Mouse (Mus musculus) midbrain, postnatal 0 days (tissue): ENCODE results near the gene Apex2. TPM values are rescaled to one million over a fixed set of nuclear protein-coding genes. Genes with fewer than 3 reads are reported as not detected.

Source experiments
- ATAC-seq: fragments of 200-750 bp; cut with Nextera tagmentation; 2 replicates; pipeline ENCODE4 v1.8.0; 2017; ENCODE audit warnings: moderate number of reproducible peaks, mild to moderate bottlenecking, moderate TSS enrichment, moderate library complexity; ENCODE audit not compliant: low FRiP score
- DNase-seq: peaks from one replicate; pipeline ENCODE4 v3.0.0-alpha.2; 2015; ENCODE audit warnings: low spot score
- H3K27ac ChIP-seq: fragments of 300-500 bp; sonication (generic); 2 replicates; pipeline ENCODE4 v1.5.1; 2014; ENCODE audit warnings: low read depth, mild to moderate bottlenecking, low read length, mixed read lengths
- H3K27me3 ChIP-seq: fragments of 300-500 bp; sonication (generic); 2 replicates; pipeline ENCODE4 v1.6.1; 2014; ENCODE audit warnings: low read length, control low read depth, mixed read lengths; ENCODE audit not compliant: insufficient read depth
- H3K36me3 ChIP-seq: fragments of 300-500 bp; sonication (generic); 2 replicates; pipeline ENCODE4 v1.6.1; 2014; ENCODE audit warnings: low read length, control low read depth, mixed read lengths; ENCODE audit not compliant: insufficient read depth
- H3K4me1 ChIP-seq: fragments of 300-500 bp; sonication (generic); 2 replicates; pipeline ENCODE4 v1.6.1; 2014; ENCODE audit warnings: mild to moderate bottlenecking, control low read depth, antibody characterized with exemption, low read length, mixed read lengths; ENCODE audit not compliant: insufficient read depth
- H3K4me2 ChIP-seq: fragments of 300-500 bp; sonication (generic); 2 replicates; pipeline ENCODE4 v1.6.1; 2014; ENCODE audit warnings: low read depth, mild to moderate bottlenecking, low read length, mixed read lengths; ENCODE audit not compliant: poor library complexity, severe bottlenecking
- H3K4me3 ChIP-seq: fragments of 300-500 bp; sonication (generic); 2 replicates; pipeline ENCODE4 v1.5.1; 2014; ENCODE audit warnings: low read depth, mild to moderate bottlenecking, low read length, moderate library complexity
- H3K9ac ChIP-seq: fragments of 300-500 bp; sonication (generic); replicated peaks from 2 replicates; pipeline ENCODE4 v1.6.1; 2014; ENCODE audit warnings: mild to moderate bottlenecking, low read length, moderate library complexity, mixed read lengths; ENCODE audit not compliant: poor library complexity, severe bottlenecking
- H3K9me3 ChIP-seq: fragments of 300-500 bp; sonication (generic); 2 replicates; pipeline ENCODE4 v1.6.1; 2016; ENCODE audit warnings: low read length, control low read depth
- CTCF ChIP-seq: IDR thresholded peaks from 2 replicates; pipeline ENCODE4 v1.5.1; 2016; ENCODE audit warnings: antibody characterized with exemption, mild to moderate bottlenecking
- WGBS: fragments of 180-500 bp; shearing (Covaris S2); extraction: QIAGEN DNeasy Blood & Tissue Kit; methylation state at CpG from one replicate; pipeline ENCODE4 v1.1.7; 2014; 5-methylcytosine and 5-hydroxymethylcytosine counted together
- polyA plus RNA-seq: library from polyadenylated mRNA; unstranded; fragments of >200 nt; fragmentation: Nextera tagmentation; extraction: Ambion mirVana; gene quantifications from 2 replicates; pipeline ENCODE4 v1.2.1, GENCODE M21; 2015
- total RNA-seq: library from RNA; depleted of rRNA; stranded (reverse); fragments of >200 nt; gene quantifications from 2 replicates; pipeline ENCODE4 v1.2.3, GENCODE M21; 2014

Apex2 gene
- total and polyA plus RNA-seq, 2 experiments from 2014 or later: 12.1 to 14.3 TPM

GRCm38 (mm10) chrX:150588023-150588764 lies 1.5 kb downstream of the Apex2 start, which contains the start of gene Pfkfb1:
Gene Pfkfb1 (plus strand): TSS chrX:150588229.
- peak within 1 kb of the TSS; percentile 60 for H3K9ac ChIP-seq
- H3K4me3 ChIP-seq: peak within 1 kb of the TSS; percentile 46
- TF ChIP-seq CTCF: peak; percentile 59
- H3K9me3 ChIP-seq: no peaks in the 10 kb centered on the region
- peak; percentile 94 for ATAC-seq
- peak; percentile 79 for DNase-seq
- no peaks in the 10 kb centered on the region for H3K4me1 ChIP-seq
- peak within 1 kb of the TSS; percentile 53 for H3K4me2 ChIP-seq
- 20% methylated on average over 35 of the region's 35 CpGs for WGBS
- no peaks in the 10 kb centered on the region for H3K27me3 ChIP-seq
- peak within 1 kb of the TSS; percentile 73 for H3K27ac ChIP-seq
- H3K36me3 ChIP-seq: no peaks in the 10 kb centered on the region

GRCm38 (mm10) chrX:150585116-150585515 lies 4.6 kb downstream of the Apex2 start:
- Histone ChIP-seq H3K36me3 (no peaks in the 10 kb centered on the region), H3K4me2 (no peak overlapping the region), H3K27ac (no peak overlapping the region), H3K4me1 (no peaks in the 10 kb centered on the region), H3K9me3 (no peaks in the 10 kb centered on the region), H3K27me3 (no peaks in the 10 kb centered on the region), H3K9ac (no peak overlapping the region), H3K4me3 (no peak overlapping the region)
- no peak for DNase-seq
- no peak for ATAC-seq
- TF ChIP-seq CTCF: no peak
- WGBS: 94% methylated on average over 8 of the region's 8 CpGs

GRCm38 (mm10) chrX:150581921-150582320 lies 7.7 kb downstream of the Apex2 start:
- Histone ChIP-seq H3K27ac (no peak overlapping the region), H3K9me3 (no peaks in the 10 kb centered on the region), H3K4me3 (no peak overlapping the region), H3K36me3 (no peaks in the 10 kb centered on the region), H3K4me1 (no peaks in the 10 kb centered on the region), H3K9ac (no peak overlapping the region), H3K27me3 (no peaks in the 10 kb centered on the region), H3K4me2 (no peak overlapping the region)
- ATAC-seq: no peak
- DNase-seq: no peak
- no peak for TF ChIP-seq CTCF

GRCm38 (mm10) chrX:150564644-150565357 lies 24.9 kb downstream of the Apex2 start:
- Histone ChIP-seq H3K36me3 (no peaks in the 10 kb centered on the region), H3K9me3 (no peaks in the 10 kb centered on the region), H3K4me3 (no peak overlapping the region), H3K27ac (no peak overlapping the region), H3K27me3 (no peaks in the 10 kb centered on the region), H3K9ac (no peak overlapping the region), H3K4me2 (no peak overlapping the region), H3K4me1 (no peaks in the 10 kb centered on the region)
- ATAC-seq (no peak), DNase-seq (no peak)
- no peak for TF ChIP-seq CTCF
- 90% methylated on average over 12 of the region's 12 CpGs for WGBS

- DNase-seq (no peak), ATAC-seq (no peak)
- Histone ChIP-seq H3K36me3 (no peaks in the 10 kb centered on the region), H3K4me1 (no peaks in the 10 kb centered on the region), H3K4me3 (no peak overlapping the region), H3K9me3 (no peaks in the 10 kb centered on the region), H3K27me3 (no peaks in the 10 kb centered on the region), H3K27ac (no peak overlapping the region), H3K9ac (no peak overlapping the region), H3K4me2 (no peak overlapping the region)
- no peak for TF ChIP-seq CTCF
- WGBS: 86% methylated on average over 3 of the region's 3 CpGs
Measured at GRCm38 (mm10) chrX:150554032-150554431, 35.6 kb downstream of the Apex2 start.

- no peak for ATAC-seq
- H3K27ac ChIP-seq: no peak overlapping the region
- H3K4me3 ChIP-seq: no peak overlapping the region
- no peak overlapping the region for H3K9ac ChIP-seq
- H3K27me3 ChIP-seq: no peaks in the 10 kb centered on the region
- H3K9me3 ChIP-seq: no peaks in the 10 kb centered on the region
- no peak for TF ChIP-seq CTCF
- H3K36me3 ChIP-seq: no peaks in the 10 kb centered on the region
- no peaks in the 10 kb centered on the region for H3K4me1 ChIP-seq
- 93% methylated on average over 2 of the region's 2 CpGs for WGBS
- H3K4me2 ChIP-seq: no peak overlapping the region
- DNase-seq: no peak
Measured at GRCm38 (mm10) chrX:150551986-150552385, 37.7 kb downstream of the Apex2 start.
